Mouse (Mus musculus) layer of hippocampus, postnatal 10 days (tissue): Measurements from ENCODE around the gene Bdnf. TPM values are rescaled to one million over a fixed set of nuclear protein-coding genes. Genes with fewer than 3 reads are reported as not detected.

Experiments
- DNase-seq, 2 experiments: peaks; one replicate each; pipeline ENCODE4 v3.0.0; 2021; ENCODE audit warnings: low spot score in 2 of 2
- total RNA-seq, 2 experiments: library from RNA; stranded (reverse); gene quantifications; 2 replicates each; pipeline ENCODE4 v1.2.3; 2021

Gene Bdnf
- total RNA-seq, 2 experiments from 2014 or later, result 27.1 to 29.6 TPM

DNA sequence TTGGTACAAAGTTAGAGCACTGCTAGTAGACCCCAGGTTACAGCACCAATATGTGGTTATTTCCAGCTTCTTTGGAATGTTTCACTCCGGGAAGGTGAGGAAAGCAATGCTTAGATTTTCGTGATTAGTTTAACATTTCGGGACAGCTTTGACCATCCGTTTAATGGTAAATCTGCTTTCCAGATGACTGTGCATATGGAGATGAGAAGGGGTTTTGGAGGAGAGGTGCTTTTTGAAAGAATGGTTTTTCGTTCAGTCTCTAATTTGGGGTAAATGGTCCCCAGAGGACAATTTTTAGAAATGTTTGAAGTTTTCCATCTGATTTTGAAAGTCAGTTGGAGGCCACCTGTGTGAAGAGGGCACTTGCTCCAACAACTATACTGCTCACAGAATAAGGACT is 29.6 kb downstream of the Bdnf start:
- DNase-seq, result no peak

DNA sequence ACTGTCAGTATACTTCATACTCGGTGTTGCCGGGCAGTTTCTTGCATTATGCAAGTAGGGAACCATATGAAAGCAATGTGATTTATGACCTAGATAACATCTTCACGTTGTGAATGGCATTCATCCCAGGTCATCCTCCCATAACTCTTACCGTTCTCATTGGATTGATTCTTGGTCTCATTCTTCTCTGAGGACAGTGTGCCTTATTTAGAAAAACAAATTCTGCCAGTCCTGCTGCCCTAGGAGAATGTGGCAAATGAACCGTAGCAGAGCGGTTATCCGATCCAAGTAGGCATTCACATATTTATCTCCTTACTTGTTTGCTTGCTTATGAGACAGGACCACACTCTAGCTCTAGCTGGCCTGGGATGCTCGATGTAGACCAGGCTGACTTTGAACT is 32.0 kb downstream of the Bdnf start:
- no peak for DNase-seq

DNA sequence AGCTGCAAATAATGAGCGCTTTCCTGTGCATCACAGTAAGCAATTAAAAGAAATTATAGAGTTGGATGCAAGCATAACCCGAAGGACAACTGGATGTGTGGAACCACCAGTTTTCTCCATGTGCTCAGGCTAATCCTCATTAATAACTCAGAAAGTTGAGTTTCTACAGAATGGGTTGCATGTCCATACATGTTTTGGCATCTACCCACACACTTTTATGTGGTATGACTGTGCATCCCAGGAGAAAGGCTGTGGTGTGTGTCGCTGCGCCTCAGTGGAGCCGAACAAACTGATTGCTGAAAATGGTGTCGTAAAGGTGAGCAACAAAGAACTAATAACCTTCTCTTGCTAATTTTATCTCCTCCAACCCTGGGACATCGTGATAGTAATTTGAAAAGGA is 34.8 kb downstream of the Bdnf start:
- DNase-seq, result no peak

DNA sequence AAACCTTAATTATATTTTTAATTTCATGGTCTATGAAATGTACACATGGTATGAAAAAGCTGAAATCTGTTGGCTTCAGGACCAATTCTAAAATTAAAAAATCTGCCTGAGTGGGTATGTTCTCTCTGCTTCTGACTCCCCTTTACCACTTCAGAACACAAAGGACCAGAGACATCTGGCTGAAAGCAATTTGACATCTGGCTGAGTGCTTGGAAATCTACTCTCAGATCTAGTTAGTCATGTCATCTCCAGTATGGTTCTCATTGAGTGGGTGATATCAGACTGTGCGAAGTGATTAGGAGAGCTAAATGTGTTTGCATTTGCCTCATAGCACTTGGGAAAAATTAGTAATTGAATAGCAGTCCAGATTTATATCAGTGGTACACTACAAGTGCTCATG is 36.5 kb downstream of the Bdnf start:
- no peak for DNase-seq

DNA sequence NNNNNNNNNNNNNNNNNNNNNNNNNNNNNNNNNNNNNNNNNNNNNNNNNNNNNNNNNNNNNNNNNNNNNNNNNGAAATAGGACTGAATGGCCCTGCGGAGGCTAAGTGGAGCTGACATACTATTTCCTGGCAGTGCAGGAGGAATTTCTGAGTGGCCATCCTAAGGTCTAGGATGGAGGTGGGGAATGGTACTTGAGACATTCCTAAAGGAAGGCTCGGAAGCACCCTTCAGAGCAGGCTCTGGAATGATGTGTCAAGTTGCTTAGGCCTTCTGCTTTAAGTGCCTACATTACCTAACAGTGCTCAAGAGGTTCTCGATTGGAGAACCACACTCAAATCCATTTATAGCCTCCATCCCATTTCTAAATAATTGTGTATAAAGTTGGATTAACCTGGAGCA is 50.8 kb downstream of the Bdnf start:
- no peak for DNase-seq

DNA sequence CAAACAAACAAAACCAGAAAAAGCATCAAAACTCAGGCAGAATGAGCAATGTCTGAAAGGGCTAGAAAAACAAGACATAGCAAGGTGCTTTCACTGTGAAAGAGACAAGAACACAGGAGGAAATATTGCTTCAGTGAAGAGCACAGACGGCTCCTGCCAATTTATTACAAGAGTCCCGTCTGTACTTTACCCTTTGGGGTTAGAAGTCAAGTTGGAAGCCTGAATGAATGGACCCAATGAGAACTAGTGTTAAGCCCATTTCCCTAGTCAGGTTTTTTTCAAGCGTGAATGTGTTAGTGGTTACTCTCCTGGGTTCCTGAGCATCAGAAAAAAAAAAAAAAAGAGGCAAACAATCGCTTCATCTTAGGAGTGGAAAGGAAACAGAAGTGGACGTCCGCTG is 51.3 kb downstream of the Bdnf start:
- DNase-seq, result no peak

DNA sequence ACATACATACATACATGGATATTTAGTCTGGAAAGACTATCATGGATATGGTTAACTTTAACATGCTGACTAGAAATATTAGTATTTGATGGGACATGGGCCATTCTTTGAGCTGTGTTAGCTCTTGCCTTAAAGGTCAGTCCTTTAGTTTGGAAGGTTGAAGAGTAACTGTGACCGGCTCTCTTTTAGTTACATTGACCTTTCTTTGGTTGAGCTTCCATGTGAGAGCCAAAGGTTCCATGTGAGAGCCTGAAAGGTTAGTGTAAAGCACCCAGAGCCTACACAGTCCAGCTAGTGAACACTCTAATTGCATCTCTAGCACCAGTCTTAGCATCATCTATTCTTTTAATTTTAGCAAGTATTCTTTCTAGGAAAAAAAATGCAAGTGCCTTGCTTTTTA is 54.7 kb downstream of the Bdnf start:
- DNase-seq, result no peak

DNA sequence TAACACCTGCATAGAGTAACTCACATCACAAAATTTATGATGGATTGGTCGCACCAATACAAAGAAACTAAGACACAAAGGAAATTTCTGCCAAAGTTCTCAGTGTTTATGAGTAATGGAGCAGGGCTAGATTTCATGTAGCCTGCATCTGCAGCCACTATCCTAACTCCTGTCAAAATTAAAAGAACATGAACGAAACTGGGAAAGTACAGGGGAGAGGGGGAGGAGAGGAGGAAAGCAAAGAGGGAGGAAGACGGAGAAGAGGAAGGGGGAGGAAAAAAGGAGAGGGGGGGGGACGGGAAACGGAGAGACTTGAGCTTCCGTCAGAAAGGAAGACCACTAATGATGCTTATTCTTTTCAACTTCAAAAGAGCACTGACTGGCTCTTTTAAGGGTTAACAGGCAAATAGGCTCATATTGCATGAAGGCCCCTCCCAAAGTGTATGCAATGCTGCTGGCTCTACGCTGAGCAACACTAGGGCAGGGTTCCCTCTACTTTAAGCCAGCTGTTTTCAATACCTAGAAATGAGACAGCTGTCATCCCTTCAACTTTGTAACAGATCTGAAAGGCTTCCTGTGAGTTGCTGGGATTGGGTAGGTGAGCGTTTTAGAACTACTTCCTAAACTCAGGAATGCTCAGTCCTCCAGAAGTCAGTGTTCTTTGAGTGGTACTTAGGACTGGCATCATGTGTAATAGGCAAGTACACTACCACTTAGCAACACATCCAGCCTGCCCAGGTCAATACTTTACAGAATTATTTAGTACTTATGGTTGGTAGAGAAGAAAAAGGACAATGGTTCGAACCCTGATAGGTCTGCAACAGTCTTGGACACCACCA is 58.9 kb downstream of the Bdnf start:
- no peak for DNase-seq

DNA sequence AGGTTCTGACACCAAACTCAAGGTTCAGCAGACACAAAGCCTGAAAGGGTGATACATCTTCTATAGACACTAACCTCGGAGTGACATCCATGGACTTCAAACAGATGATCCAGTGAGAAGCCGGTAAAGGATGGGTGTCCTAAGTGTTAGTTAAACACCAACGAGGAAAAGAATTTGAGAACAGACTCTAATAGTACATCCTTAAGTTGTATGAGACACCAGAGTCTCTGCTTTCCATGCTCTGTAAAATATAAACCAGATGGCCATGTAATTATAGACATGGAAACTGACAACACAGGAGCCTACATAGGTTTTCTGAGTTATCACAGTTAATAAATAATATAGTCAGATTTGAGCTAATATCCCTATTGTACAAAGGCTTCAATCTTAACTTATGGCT is 59.7 kb downstream of the Bdnf start:
- no peak for DNase-seq

DNA sequence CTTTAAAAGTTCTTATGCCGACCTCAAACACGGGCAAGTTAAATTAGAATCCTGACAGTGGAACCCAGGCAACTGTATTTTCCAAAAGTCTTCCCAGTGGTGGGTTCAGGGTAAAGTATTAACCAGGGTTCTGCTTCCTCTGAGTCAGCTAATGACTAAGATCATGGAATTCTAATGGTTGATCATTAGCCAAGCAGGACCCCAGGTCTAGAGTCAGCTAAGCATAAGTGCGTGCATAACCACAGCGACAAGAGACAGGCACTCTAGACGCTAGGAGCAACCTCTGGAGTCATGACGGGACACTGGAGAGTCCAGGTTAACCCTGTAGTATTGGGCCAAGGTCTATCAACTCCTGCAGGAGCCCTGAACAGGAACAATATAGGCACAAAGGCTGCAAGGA is 60.2 kb downstream of the Bdnf start:
- DNase-seq, result no peak

DNA sequence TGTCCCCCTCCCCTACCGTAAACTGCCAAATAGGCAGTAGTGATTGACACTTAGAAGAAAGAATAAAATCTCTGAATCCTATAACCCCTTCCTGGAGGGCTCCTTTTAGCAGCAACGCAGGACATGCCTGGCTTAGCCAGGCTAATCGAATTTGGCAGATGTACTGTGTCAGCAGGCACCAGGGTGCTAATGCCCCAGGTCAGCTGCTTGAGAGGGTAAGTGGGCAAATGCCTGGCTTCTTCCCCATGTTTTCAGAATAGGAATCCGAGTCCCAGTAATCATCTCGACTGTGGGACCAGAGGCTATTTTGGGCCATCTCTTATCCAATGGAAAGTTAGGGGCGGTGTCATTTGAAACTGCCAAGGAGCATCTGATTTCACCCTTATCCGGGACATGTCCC is 60.8 kb downstream of the Bdnf start:
- DNase-seq, result no peak

DNA sequence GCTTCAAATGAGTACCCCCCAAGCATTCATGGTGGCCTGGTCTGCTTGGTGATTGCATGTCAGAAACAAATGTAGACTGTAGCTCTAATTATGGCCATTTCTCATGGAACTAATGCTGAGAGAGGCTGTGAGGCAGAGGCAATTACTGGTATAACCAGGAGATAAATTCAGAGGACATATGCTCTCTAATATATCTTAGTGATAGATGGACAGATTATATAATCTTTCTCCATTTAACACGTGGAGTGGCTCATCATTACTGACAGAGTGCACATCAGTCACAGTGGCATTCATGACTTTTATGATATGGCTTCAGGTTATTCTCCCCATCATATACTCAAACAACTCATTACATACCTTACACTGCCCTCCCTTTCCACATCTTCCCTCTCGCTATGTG is 61.8 kb downstream of the Bdnf start:
- no peak for DNase-seq

DNA sequence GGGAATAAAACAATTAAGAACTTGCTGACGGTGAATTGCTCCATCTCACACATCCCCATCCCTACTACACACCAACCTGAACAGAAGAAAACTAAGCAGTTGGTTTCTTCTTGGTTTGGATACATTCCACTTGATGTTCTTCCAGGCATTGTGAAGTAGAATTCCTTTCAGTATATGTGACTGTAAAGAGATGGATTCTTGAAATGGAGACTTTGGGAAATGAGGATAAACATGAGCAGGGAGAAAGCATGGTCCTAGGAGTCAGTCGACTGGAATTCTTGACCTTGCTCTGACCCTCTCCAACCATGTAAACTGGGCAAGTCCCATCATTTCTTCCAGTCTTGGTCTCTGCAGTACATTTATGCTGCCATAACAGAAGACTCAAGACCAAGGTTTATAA is 63.8 kb downstream of the Bdnf start:
- no peak for DNase-seq

DNA sequence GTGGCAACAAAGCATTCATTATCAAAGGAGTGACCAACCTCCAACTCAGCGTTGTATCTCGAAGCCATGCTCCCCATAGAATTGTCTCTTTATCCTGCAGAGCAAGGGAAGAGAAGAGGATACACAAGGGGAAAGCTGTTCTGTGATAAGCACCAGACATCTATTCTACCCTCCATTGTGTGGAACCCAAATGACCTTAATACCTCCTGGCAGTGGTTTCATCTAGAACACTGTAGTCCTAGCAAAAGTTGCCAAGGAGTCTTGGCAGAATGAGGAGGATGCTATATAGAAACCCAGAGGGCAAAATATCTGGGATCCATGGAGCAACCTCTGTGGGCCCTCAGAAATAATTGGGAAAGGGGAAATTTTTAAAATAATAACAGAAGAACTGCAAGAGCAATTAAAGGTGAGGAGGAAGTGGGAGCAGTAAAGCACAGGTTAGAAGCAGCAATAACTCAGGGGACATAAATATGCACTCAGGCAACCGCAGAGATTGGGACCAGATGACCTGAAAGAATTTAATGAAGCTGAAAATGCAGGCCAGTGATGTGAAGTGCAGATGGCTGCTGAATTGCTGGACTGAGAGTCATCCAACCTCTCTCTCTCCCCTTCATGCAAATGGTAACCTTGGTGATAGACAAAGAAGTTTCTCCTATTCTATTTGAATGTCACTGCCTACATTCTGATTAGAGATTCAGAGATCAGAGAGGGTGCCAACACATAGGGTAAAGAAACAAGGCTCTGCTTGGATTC is 68.9 kb downstream of the Bdnf start:
- DNase-seq, result no peak

DNA sequence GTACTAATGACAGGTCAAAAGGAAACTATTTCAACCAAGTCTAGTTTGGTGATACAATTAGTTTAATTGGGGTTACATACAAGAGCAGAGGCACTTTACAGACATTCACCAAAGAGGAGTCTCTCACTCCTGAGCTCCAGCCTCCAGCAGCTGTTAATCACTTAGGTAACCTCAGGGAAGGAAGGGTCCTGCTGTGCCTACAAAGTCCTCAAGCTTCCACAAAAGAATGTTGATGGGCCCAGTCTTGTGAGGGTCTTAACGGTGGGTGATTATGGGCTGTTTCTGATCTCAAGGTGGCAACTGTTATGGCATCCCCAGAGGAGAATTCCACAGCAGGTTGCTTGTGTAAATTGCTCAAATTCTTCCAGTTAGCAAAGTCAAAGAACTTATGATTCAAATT is 71.7 kb downstream of the Bdnf start:
- DNase-seq, result no peak

DNA sequence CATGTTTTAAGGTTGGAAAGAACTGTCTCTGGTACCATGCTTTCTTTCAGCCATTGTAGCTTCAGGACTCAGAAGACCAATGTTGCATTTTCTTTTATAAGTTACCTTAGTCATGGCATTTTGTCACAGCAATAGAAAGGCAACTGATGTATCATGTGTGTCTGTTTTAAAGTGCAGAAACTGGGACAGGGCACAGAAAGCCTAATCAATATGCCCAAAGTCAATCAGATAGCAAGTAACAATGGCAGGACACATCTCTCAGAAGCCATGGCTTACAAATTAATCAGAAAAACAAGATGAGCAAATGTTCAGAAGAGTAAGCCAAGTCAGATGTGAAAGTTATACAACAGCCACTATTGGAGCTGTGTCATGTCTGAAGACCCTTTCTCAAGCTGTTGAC is 73.9 kb downstream of the Bdnf start:
- DNase-seq, result no peak

DNA sequence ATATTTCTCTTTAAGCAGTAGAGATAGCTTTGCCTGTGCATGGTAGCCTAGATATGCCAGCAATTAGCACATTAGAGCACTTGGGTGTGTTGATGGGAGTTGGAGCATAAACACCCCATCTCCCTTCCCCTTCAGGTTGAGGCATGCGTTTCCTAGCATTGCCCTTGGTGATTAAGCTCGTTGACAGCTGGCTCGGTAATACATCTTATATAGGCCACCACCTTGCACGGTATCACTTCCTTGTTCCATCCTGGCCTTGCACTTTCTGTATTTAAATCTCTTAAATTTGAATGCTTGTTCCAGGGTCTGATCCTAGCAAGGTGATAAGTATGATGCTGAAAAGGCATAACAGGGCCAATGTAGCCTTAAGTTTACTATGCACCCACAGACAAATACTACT is 74.3 kb downstream of the Bdnf start:
- no peak for DNase-seq

DNA sequence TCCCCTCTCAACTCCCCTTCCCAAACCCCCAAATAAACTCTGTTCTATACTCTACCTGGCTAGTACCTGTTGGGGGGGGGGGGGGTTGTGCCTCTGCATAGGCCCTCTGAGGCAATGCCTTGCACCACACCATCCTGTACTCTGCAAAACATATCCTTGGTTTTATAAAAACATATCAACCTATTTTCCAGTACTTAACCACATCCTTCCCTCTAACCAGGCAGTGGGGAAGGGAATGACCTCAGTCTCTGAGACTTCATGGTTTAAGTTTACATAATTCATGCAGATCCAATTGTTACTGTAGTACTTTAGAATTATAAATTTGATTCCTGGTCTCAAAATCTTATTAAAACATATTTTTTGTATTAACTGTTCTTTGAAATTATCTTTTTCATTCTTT is 75.5 kb downstream of the Bdnf start:
- DNase-seq, result no peak

DNA sequence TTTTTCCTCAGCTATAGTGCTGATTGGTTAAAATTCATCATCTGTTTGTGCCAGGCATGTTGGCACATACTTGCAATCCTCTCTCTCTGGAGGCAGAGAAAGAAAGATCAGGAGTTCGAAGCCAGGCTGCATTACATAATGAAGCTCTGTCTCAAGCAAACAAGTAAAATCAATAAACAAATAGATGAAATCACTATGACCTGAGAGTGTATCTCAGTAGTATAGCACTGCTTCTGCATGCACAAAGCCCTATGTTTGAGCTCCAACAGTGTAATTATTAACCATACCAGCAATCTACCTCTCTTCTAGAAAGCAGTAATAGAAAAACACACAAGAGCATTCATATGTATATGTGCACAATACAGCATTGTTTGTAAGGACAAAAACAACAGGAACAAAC is 76.0 kb downstream of the Bdnf start:
- no peak for DNase-seq

DNA sequence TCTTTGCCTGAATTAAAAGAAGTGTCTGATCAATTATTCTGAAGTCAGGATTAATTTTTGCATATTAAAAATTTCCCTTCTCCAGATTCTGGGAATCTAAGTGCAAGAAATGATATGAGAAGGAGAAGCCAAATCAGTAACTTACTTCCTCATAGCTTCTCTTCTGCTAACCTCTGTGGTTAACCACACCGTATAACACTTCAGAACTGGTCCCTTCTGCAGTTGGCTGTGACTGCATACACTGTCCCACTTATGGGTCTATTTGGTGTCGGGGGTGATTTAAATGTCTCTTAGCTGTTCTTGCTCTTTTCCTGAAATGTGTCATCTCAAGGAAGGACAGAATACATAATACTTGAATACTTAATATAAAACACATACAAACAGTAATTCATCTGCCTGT is 81.8 kb downstream of the Bdnf start:
- no peak for DNase-seq

DNA sequence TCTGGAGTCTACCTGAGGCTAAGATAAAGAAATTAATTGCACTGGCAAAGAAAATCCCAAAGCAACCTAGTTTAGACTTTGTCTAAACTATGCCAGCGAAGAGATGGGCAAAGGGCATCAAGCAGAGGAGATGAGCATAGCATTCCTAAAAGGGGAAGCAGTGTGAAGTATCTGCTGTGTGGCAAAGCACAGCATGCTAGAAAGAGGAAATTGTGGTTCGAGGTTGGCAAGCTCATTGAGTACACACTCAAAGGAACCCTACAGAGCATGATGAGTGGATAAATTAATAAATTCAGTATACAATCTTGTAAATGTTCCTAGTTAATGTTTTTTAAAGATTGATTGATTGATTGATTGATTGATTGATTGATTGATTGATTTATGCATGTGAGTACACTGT is 92.3 kb downstream of the Bdnf start:
- no peak for DNase-seq

DNA sequence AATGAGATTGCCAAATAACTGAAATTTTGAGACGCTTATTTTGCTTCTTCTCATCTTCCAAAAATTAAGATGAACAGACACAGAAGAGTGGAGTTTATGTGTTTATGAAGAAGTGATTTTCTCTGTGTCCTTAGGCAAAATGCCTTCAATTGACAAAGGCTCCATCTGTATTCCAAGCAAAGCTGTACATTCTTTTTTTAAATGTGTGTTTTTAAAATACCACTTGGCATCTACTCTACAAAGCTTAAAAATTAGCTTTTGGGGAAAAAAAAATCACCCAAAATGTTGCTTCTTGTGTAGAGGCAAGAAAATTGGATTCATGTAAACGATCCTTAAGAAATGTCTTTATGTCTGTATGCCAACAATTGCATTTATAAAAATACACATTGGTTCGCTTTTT is 94.3 kb downstream of the Bdnf start:
- DNase-seq, result no peak

DNA sequence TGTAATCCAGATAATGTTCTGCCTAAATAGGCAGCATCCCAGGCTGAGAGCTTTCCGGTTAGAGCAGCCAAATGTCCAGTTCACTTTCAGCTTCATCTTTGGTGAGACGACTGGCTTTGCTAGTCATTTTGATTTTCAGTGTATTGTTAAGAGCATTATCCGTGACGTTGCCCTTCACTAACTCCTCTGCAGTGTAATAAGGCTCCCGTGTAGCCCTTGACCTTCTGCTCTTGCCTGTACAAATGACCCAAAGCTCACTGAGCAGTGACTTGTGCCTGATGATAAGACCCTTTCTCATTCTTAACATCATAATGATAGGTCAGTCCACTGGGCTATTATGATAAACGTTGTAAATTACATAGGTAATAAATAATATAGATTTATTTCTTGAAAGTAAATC is 101.9 kb downstream of the Bdnf start:
- no peak for DNase-seq
